Mouse (Mus musculus) lung, adult 2 months (tissue): ENCODE measurements around the gene C130026I21Rik.
"Not testable (repeated sequence)": the region's sequence is repeated elsewhere in the genome, so short reads cannot be mapped to it uniquely, and the experiment has no call there.

Experiments used
- CTCF ChIP-seq: fragments of 200-500 bp; IDR thresholded peaks from 2 replicates; pipeline ENCODE4 v1.5.1; 2011; ENCODE audit warnings: mild to moderate bottlenecking, low read length, control low read depth; ENCODE audit not compliant: insufficient read depth
- POLR2A ChIP-seq: fragments of 200-500 bp; IDR thresholded peaks from 2 replicates; pipeline ENCODE4 v1.6.1; 2011; ENCODE audit warnings: low read depth, mild to moderate bottlenecking, control low read depth, low read length, borderline replicate concordance; ENCODE audit errors: extremely low read depth

DNA sequence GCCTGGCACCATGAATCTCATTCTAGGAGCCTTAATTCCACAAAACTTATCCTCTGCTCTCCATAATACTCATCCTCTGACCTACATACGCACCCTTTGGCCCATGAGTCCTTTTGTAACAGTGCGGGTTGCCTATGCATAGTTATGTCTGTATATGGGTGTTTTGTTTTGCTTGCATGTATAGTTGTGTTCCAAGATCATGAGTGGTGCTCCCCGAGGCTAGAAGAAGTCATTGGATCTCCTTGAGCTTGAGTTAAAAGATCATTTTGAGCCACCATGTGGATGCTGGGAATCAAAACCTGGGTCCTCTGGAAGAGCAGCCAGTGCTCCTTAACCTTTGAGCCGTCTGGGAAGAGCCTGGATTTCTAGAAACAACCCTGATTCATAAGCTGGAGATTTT lies 25.4 kb downstream of the C130026I21Rik start:
- TF ChIP-seq CTCF, POLR2A: not testable (repeated sequence)
